Mouse (Mus musculus): Measurements from ENCODE around the gene Tnf.

DNA sequence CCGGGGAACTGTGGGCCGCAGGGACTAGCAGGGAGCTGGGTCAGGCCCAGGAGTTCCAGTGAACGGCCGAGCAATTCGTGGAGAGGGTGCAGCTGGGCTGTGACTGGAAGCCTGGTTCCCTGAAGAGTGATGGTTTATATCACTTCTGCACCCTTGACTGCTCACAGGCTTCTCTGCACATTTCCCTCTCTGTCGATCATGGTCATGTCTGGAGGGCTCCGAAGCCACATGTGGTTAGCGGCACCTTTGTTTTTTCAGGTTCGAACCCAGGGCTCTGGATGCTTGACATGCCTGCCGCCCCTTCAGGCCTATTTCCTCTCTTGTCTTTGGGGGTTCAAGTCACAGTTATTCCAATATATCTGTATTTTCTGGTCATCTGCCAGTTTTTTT, 3.6 kb upstream of the Tnf start:
- no peak for TF ChIP-seq CTCF (IDR thresholded peaks at IDR 0.05; ENCODE audit: low read depth)
- TF ChIP-seq EP300 (IDR thresholded peaks at IDR 0.05; ENCODE audit: low read depth), result no peak

All from heart, postnatal 0 days (tissue).